Mouse (Mus musculus) G1E (cell line): ENCODE results near the gene Sbno2.

ENCODE experiments used
- CTCF ChIP-seq: IDR thresholded peaks from 2 replicates; pipeline ENCODE4 v1.5.1; 2012; ENCODE audit warnings: low read depth, low read length, inconsistent platforms, mixed read lengths
- GATA1 ChIP-seq: IDR thresholded peaks from 2 replicates; pipeline ENCODE4 v1.6.1; 2012; ENCODE audit warnings: borderline replicate concordance, low read length, inconsistent platforms, mixed read lengths
- GATA2 ChIP-seq: IDR thresholded peaks from 2 replicates; pipeline ENCODE4 v1.6.1; 2012; ENCODE audit warnings: low read depth, low read length, inconsistent platforms, borderline replicate concordance
- POLR2AphosphoS5 ChIP-seq: IDR thresholded peaks from 2 replicates; pipeline ENCODE4 v1.6.1; 2012; ENCODE audit warnings: low read depth, low read length, inconsistent platforms; ENCODE audit not compliant: insufficient replicate concordance
- TAL1 ChIP-seq: conservative IDR thresholded peaks from 2 replicates; pipeline ENCODE4 v1.6.1; 2012; ENCODE audit warnings: low read depth, low read length, inconsistent platforms, mixed read lengths

GRCm38 (mm10) chr10:80136952-80137625 is 31.7 kb upstream of the Sbno2 start:
- TF ChIP-seq POLR2AphosphoS5: no peak
- TF ChIP-seq CTCF: no peak
- TF ChIP-seq GATA2: no peak
- no peak for TF ChIP-seq TAL1
- TF ChIP-seq GATA1: no peak
